Mouse (Mus musculus) C2C12 (cell line): ENCODE measurements around the gene Fam76a. TPM values are rescaled to one million over a fixed set of nuclear protein-coding genes. Genes with fewer than 3 reads are reported as not detected.

Experiments used
- H3K27me3 ChIP-seq: one replicate; pipeline ENCODE4 v1.6.1; 2011; ENCODE audit not compliant: control insufficient read depth, insufficient read depth, insufficient read length
- H3K36me3 ChIP-seq: one replicate; pipeline ENCODE4 v1.6.1; 2011; ENCODE audit not compliant: control insufficient read depth, insufficient read depth
- H3K4me3 ChIP-seq: one replicate; pipeline ENCODE4 v1.5.1; 2011; ENCODE audit warnings: mild to moderate bottlenecking, control low read depth; ENCODE audit not compliant: poor library complexity, insufficient read depth, severe bottlenecking
- H3K79me2 ChIP-seq: one replicate; pipeline ENCODE4 v1.6.1; 2011; ENCODE audit not compliant: control insufficient read depth, insufficient read depth
- H3K79me3 ChIP-seq: one replicate; pipeline ENCODE4 v1.6.1; 2011; ENCODE audit warnings: low read depth, control low read depth
- H3ac ChIP-seq: one replicate; pipeline ENCODE3; 2011; ENCODE audit warnings: low read depth; ENCODE audit not compliant: control insufficient read depth, insufficient read length
- CEBPB ChIP-seq: IDR thresholded peaks from one replicate; pipeline ENCODE4 v1.6.1; 2011; ENCODE audit warnings: low read depth, mild to moderate bottlenecking, control low read depth, moderate library complexity
- CTCF ChIP-seq: IDR thresholded peaks from one replicate; pipeline ENCODE4 v1.5.1; 2011; ENCODE audit not compliant: control insufficient read depth, insufficient read depth, insufficient read length
- FOSL1 ChIP-seq: IDR thresholded peaks from one replicate; pipeline ENCODE4 v1.8.0; 2011; ENCODE audit warnings: mild to moderate bottlenecking, low read length; ENCODE audit not compliant: poor library complexity, insufficient read depth, severe bottlenecking
- MAX ChIP-seq: IDR thresholded peaks from one replicate; pipeline ENCODE4 v1.6.1; 2011; ENCODE audit warnings: mild to moderate bottlenecking, control low read depth
- MYOD1 ChIP-seq: IDR thresholded peaks from one replicate; pipeline ENCODE4 v1.6.1; 2011; ENCODE audit warnings: low read depth; ENCODE audit not compliant: control insufficient read depth, insufficient read length
- MYOG ChIP-seq: IDR thresholded peaks from one replicate; pipeline ENCODE4 v1.6.1; 2011; ENCODE audit not compliant: control insufficient read depth, insufficient read length; ENCODE audit errors: extremely low read depth
- USF1 ChIP-seq: IDR thresholded peaks from one replicate; pipeline ENCODE4 v1.6.1; 2011; ENCODE audit warnings: low read depth, mild to moderate bottlenecking, control low read depth, moderate library complexity
- polyA plus RNA-seq: library from polyadenylated mRNA; unstranded; fragments of >200 nt; fragmentation: generic; extraction: Trizol; gene quantifications from one replicate; pipeline ENCODE4 v1.2.1, GENCODE M21; 2012; ENCODE audit warnings: missing spikeins

The Fam76a gene
- polyA plus RNA-seq, 1 experiment, result 15.5 TPM

DNA sequence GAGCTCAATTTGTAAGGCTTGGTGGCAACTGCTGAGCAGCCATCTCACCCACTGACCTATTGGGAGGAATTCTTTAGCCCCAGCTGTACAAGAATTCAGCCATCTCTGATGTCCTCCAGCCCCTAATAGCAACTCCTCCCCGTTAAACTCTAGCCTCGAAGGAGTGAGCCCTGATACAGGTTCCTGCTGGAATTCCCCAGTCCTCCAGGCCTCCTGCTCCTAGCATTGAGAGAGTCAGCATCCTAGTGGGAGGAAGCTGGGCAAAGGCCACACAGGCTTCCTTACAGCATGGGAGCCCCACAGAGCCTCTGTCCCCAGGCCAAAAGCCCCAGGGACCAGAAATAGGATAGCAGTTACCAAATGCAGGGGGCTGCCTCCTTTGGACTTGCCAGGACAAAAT lies 41.1 kb upstream of the Fam76a start:
- Histone ChIP-seq H3K79me2 (no peaks in the 10 kb centered on the region), H3K27me3 (peaks cover 12% of the 10 kb centered on the region), H3K79me3 (no peaks in the 10 kb centered on the region), H3K4me3 (no peak overlapping the region), H3K36me3 (no peaks in the 10 kb centered on the region), H3ac (no peak overlapping the region)
- TF ChIP-seq FOSL1 (no peak), CEBPB (no peak), MYOD1 (no peak), MAX (no peak)

DNA sequence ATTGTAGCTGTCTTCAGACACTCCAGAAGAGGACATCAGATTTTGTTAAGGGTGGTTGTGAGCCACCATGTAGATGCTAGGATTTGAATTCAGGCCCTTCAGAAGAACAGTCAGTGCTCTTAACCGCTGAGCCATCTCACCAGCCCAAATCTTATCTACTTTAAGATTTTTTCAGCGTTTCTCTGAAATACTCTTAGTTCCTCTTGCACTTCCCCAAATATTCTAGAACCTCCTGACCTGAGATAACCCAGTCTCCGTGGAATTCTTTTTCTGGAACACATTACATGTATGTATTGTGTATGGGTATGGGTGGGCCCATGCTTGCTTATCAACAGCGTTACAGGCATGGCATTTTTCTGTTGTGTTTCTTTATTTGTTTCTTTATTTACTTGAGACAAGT lies 40.3 kb upstream of the Fam76a start:
- Histone ChIP-seq H3K27me3 (peaks cover 12% of the 10 kb centered on the region), H3ac (no peak overlapping the region), H3K79me3 (no peaks in the 10 kb centered on the region), H3K79me2 (no peaks in the 10 kb centered on the region), H3K4me3 (no peak overlapping the region), H3K36me3 (no peaks in the 10 kb centered on the region)
- TF ChIP-seq CTCF (no peak), MYOG (no peak), CEBPB (no peak), MAX (no peak)

DNA sequence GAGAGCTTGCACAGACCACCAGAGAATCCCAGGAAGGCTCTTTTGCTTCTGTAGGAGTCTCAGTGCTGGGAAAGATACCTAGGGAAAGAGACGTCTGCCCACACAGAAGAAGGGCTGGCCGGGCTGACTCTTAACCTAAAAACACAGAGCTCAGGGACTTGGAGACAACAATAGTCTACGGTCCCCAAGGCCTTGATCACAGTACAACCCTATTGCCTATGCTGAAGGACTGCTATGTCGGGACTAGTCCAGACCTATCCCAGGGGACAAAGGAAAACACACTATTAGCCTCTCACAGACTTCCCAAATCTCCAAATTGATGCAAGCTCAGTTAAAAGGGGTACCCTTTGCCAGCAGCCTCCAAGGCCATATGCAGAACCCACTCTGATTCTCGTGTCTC lies 39.5 kb upstream of the Fam76a start:
- no peaks in the 10 kb centered on the region for H3K79me2 ChIP-seq
- no peaks in the 10 kb centered on the region for H3K79me3 ChIP-seq
- no peaks in the 10 kb centered on the region for H3K36me3 ChIP-seq
- H3ac ChIP-seq, result no peak overlapping the region
- H3K4me3 ChIP-seq, result no peak overlapping the region
- TF ChIP-seq FOSL1, result no peak
- no peak for TF ChIP-seq CTCF
- no peak for TF ChIP-seq USF1
- no peak for TF ChIP-seq CEBPB
- TF ChIP-seq MYOG, result no peak
- TF ChIP-seq MAX, result no peak
- no peak for TF ChIP-seq MYOD1
- peaks cover 12% of the 10 kb centered on the region for H3K27me3 ChIP-seq

DNA sequence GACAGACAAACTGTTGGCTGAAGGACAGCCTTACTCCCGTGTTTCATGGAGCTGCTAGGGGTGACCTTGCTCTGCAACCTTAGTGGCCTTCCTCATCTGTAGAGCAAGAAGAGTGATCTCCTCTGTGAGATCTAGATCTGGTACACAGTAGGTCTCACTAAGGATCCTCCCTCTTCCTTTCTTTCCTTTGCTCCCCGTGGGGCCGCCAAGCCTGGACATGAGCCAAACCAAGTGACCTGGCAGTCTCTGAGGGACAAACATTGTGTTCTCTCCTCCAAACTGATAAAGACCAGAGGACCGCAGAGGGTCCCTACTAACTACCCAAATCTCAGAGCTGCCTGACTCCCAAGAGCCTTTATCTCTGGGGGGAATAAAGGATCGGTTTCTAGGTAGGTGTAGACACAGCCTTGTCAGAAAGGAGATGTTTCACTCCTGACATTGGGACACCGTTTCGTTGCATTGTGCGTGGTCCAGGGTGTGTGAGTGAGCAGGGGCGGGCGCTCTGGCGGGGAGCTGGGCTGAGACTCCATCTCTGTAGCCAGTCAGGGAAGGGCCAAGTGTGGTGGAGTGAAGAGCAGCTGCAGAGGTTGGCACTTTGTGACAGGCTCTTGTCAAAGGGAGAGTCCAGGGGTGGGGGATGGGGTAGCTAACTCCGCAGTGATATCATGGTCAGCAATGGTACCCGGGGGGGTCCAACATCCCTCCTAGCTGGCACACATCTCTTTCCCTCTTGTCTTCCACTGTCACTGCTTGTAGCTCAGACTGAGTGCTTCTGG lies 38.7 kb upstream of the Fam76a start:
- H3K79me2 ChIP-seq, result no peaks in the 10 kb centered on the region

GRCm38 (mm10) chr4:132960313-132960712 lies 38.0 kb upstream of the Fam76a start:
- H3ac ChIP-seq, result no peak overlapping the region
- no peaks in the 10 kb centered on the region for H3K79me2 ChIP-seq
- H3K27me3 ChIP-seq, result peaks cover 12% of the 10 kb centered on the region
- no peaks in the 10 kb centered on the region for H3K36me3 ChIP-seq
- TF ChIP-seq CTCF (no peak), MYOG (no peak), MAX (no peak), CEBPB (no peak), FOSL1 (no peak), MYOD1 (no peak), USF1 (no peak)
- no peak overlapping the region for H3K4me3 ChIP-seq
- H3K79me3 ChIP-seq, result no peaks in the 10 kb centered on the region

More for the DNA sequence above, 38.7 kb upstream of the Fam76a start:
- no peaks in the 10 kb centered on the region for H3K36me3 ChIP-seq
- H3K27me3 ChIP-seq, result peaks cover 12% of the 10 kb centered on the region
- no peak for TF ChIP-seq MAX
- no peak for TF ChIP-seq CTCF
- TF ChIP-seq MYOG, result no peak
- TF ChIP-seq CEBPB, result no peak
- no peak for TF ChIP-seq USF1
- no peak for TF ChIP-seq MYOD1
- no peak for TF ChIP-seq FOSL1
- H3ac ChIP-seq, result no peak overlapping the region
- H3K4me3 ChIP-seq, result no peak overlapping the region
- H3K79me3 ChIP-seq, result no peaks in the 10 kb centered on the region

- Histone ChIP-seq H3K4me3 (no peak overlapping the region), H3ac (no peak overlapping the region), H3K79me2 (no peaks in the 10 kb centered on the region), H3K36me3 (no peaks in the 10 kb centered on the region), H3K79me3 (no peaks in the 10 kb centered on the region), H3K27me3 (peaks cover 12% of the 10 kb centered on the region)
- no peak for TF ChIP-seq USF1
- TF ChIP-seq MYOG, result no peak
- no peak for TF ChIP-seq MAX
- TF ChIP-seq CTCF, result no peak
- TF ChIP-seq FOSL1, result no peak
Observed at GRCm38 (mm10) chr4:132959679-132960045, 37.3 kb upstream of the Fam76a start.
